Mouse (Mus musculus): ENCODE measurements around the gene Taar2.

The Taar2 gene

DNA sequence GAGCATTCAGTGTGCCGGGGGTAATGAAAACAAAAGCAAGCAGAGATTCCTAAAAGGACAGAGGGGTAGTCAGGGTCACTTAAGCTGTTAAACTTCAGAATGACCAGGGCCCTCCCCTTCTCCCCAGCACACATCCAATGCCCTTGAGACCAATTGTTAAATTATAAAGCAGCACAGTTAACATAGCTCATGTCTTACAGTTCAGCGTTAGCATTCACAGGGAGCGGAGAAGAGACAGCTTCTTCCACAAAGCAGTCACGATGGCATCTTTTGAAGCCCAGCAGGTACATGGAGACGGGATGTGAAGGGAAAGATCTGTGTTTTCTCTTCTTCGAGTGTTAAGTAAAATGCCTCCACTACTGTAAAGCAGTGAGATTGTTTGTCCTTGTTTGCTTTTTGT lies at the start of gene Taar2:
Taar2 (plus strand) TSS at position 261 of the 400 bp plus-strand sequence.
- in situ Hi-C loops (cut with MboI, MseI): no loop called here

DNA sequence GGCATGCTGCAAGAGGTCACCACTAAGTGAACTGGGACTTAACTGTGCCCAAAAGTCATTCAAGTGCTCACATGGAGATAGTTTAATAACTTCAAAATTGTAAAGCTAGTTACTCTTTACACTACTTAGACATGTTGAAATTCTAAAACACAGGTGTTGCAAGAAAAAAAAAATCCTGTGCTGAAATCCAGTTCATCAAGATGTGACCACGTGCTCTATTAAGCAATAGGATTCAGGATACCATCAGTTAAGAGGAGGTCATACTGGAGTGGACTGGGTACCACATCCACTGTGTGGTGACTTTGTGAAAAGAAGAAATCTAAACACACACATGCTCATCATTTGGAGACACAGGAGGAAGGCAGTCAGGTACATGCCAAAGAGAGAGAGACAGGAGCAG lies 45.4 kb upstream of the Taar2 start:
- in situ Hi-C loops (cut with MboI, MseI): no loop called here

DNA sequence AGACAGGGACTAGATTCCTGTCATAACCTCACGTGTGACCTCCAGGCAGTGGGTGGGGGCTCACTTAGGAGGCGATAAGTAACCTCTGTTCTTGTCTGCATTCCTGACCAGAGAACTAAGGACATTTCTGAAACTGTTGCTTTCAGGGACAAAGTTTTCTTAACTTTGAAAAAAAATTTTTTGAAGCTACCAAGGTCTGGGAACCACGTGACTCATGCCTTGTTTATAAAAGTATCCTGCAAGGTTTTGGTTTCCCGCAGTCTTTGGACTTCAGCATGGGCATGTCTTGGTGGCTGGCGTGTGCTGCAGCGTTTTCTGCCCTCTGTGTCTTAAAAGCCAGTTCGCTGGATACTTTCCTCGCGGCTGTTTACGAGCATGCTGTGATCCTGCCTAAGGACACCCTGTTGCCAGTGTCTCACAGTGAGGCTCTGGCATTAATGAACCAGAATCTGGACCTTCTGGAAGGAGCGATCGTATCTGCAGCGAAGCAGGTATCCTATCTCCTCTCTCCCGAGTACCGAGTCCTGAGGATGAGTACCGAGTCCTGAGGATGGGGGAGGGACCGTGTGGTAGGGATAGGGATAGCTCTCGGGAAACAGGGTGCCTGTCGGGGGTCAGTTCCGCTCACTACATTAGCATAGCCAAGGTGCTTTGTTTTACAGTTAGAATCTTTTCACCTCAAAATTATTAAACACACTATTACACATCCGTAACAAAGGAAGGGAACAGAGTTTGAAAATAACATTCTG lies 43.6 kb upstream of the Taar2 start, which contains the start of gene Vnn1:
Vnn1 (plus strand) TSS at position 88 of the 749 bp plus-strand sequence.
- in situ Hi-C loops (cut with MboI, MseI): no loop called here

GRCm38 (mm10) chr10:23895376-23895775 lies 43.0 kb upstream of the Taar2 start:
- in situ Hi-C loops (cut with MboI, MseI): no loop called here

- in situ Hi-C loops (cut with MboI, MseI): no loop called here
Observed at GRCm38 (mm10) chr10:23901119-23901518, 37.3 kb upstream of the Taar2 start.

DNA sequence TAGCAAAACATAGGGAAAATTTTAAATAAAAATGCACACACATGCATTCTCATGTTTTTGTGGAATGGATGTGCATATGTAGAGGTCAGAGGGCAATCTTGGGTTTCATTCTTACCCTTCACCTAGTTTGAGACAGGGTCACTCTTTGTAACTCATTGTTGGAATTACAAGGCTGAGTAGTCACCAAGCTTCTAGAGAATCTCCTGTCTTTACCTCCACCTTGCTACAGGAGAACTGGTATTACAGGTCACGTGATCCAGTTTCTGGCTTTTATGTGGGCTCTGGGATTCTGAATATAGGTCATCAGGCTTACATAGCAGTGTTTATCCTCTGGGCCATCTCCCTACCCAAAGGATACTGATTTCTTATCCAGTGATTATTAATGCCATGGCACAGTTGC lies 32.7 kb upstream of the Taar2 start:
- in situ Hi-C loops (cut with MboI, MseI): no loop called here

DNA sequence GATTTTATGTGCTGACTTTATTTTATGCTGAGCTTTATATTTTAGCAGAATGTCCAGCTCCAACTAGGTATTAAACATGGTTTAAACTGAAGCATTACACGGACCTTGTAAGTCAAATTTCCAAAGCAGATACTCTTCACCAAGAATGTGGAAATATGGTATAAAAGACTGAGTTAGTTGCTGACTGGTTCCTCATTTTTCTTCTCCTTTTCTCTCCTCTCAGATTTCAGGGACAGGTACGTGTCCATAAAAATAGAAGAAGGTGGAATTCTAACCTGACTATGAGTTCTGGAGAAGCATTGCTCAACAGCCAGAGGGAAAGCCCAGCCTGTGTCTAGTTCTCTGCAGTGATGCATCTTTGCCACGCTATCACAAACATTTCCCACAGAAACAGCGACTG lies 18.3 kb upstream of the Taar2 start, which contains the start of gene Taar1:
Taar1 (plus strand) TSS at position 301 of the 400 bp plus-strand sequence.
- in situ Hi-C loops (cut with MboI, MseI): no loop called here

DNA sequence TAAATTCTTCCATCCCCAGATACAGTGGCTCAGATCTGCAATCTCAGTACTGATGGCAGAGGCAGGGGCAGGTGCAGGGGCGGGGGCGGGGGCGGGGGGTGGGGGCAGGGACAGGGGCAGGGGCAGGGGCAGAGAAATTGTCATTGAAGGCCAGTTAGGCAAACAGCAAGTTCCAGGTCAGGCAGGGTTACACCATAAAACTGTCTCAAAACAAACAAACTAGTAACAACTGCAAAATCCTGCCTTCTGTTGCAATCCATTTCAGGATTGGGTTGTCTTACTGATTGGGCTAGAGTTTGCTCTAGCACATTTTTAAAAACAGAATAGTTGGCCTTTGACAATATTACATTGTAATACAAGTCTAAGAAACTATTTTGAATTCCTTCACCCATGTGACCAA lies 15.9 kb upstream of the Taar2 start:
- in situ Hi-C loops (cut with MboI, MseI): no loop called here

GRCm38 (mm10) chr10:23923941-23924340 lies 14.4 kb upstream of the Taar2 start:
- in situ Hi-C loops (cut with MboI, MseI): no loop called here

- in situ Hi-C loops (cut with MboI, MseI): no loop called here
Observed at GRCm38 (mm10) chr10:23937613-23938012, 759 bp upstream of the Taar2 start.

DNA sequence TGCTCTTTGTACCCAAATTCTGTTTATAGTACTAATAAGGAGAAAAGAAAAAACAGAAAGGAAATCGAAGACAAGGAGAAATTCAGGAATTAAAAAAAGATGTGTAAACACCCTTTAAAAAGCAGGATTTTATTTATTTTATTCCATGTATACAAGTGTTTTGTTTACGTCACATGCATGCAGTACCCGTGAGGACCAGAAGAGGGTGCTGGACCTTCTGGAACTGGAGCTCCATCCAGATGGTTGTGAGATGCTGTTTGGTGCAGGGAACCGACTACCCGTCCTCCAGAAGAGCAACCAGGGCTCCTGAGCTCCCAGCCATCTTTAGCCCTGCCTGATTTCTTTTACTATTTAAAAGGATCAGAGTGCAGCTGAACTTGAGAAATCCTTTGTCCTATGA lies 4.1 kb downstream of the Taar2 start:
- in situ Hi-C loops (cut with MboI, MseI): no loop called here

DNA sequence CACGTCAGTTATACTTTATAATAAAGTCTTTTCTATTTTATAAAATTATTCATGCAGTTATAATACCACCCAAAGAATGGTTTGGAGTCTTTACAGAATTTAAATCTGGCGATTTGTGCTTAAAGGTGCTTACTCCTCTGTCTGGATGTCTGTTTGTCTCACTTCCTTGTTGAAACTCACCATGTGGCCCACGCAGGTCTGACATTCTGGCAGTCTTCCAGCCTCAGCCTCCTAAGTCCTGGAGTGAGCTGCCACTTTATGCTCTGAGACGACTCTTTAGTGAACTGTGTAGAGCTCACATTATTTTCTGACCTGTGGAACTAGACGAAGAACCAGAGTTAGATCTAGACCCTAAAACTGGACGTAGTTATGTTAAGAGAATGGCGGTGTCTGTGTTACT lies 9.7 kb downstream of the Taar2 start:
- in situ Hi-C loops (cut with MboI, MseI): no loop called here

GRCm38 (mm10) chr10:23949508-23950005 lies 11.2 kb downstream of the Taar2 start, which contains the start of gene Taar3:
Gene Taar3, plus strand, starts transcription at chr10:23949558.
- in situ Hi-C loops (cut with MboI, MseI): no loop called here

DNA sequence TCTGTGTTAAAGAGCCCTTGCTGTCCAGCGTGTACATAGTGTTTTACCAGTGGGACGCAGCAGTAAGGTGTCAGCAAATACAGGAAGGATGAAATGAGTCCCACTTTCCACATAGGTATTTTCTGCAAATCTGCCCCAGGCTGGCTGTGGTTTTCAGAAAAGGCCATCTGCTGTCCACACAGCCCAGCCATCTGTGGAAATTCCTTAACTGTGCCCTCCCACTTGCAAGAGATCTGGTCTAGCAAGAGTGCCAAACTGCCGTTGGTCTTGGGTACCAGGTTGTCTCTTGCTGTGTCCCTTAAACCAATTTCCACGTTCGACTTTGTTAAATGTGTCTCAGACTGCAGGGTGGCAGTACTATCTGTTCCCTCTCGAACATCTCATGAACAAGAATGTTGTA lies 13.3 kb downstream of the Taar2 start:
- in situ Hi-C loops (cut with MboI, MseI): no loop called here

GRCm38 (mm10) chr10:23959071-23959470 lies 20.7 kb downstream of the Taar2 start:
- in situ Hi-C loops (cut with MboI, MseI): no loop called here

- in situ Hi-C loops (cut with MboI, MseI): loop anchor here in 1 of 2 experiments (10.0 kb wide), 1 partner anchor 586 kb away; no protein-coding TSS in a partner anchor
Observed at GRCm38 (mm10) chr10:23960444-23960915, 22.1 kb downstream of the Taar2 start, which contains the start of gene Taar4. Gene Taar4, plus strand, starts transcription at chr10:23960494.

DNA sequence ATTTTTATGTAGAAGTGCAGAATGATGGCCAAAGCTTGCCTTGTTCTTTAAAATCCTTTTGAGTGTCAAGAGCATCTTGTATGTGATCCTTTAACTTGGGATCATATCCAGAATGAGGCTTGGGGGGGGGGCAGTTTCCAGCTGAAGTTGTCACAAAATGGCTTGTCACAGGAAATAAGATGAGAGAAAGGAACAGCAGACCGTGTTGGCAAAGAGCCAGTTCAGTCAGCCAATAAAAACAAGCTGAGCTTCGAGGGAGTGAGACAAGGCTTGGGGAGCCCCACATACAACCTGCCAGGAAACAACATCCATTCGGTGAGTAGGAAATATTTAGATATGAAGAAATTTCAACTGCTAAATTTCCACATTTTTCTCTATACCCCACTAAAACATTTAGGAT lies 25.1 kb downstream of the Taar2 start:
- in situ Hi-C loops (cut with MboI, MseI): loop anchor here in 1 of 2 experiments (10.0 kb wide), 1 partner anchor 589 kb away; no protein-coding TSS in a partner anchor

DNA sequence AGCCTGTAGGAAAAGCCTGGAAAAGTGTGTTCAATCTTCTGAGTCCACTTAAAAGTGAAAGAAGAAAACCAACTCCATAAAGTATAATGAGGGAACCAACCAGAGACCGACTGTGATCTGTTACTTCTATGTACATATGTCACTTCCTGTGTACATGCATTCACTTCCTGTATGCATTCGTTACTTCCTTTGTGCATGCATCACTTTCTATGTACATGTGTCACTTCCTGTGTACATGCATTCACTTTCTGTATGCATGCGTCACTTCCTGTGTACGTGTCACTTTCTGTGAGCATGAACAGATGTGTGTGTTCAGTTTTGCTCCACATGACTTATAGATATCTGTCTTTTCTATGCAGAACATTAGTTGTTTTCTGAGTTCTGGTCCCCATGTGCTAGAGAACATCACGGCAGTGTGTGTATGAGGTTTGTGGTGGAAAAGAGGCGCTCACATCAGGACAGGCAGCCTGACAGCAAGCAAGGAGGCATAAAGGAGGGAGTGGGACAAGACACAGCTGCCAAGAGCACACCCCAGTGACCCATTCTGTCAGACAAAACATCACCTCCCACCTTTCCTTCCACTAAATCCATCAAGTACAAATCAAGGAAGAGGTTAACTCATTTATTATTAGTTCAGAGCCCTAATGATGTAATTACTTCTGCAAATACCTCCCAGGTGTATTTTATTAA lies 26.7 kb downstream of the Taar2 start:
- in situ Hi-C loops (cut with MboI, MseI): loop anchor here in 1 of 2 experiments (10.0 kb wide), 1 partner anchor 590 kb away; no protein-coding TSS in a partner anchor

DNA sequence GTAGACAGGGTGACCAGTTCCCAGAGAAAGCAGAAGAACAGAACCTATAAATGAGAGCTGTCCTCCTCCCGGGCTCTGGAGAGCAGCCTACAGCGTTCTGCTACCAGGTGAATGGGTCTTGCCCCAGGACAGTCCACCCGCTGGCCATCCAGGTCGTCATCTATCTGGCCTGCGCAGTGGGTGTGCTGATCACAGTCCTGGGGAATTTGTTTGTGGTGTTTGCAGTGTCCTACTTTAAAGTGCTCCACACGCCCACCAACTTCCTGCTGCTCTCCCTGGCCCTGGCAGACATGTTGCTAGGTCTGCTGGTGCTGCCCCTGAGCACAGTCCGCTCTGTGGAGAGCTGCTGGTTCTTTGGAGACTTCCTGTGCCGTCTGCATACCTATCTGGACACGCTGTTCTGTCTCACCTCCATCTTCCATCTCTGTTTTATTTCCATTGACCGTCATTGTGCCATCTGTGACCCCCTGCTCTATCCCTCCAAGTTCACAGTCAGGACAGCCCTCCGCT lies 32.3 kb downstream of the Taar2 start, which contains the start of gene Taar5:
Taar5 (plus strand) TSS at position 51 of the 510 bp plus-strand sequence.
- in situ Hi-C loops (cut with MboI, MseI): no loop called here

GRCm38 (mm10) chr10:23971256-23971655 lies 32.9 kb downstream of the Taar2 start:
- in situ Hi-C loops (cut with MboI, MseI): no loop called here

GRCm38 (mm10) chr10:23977958-23978357 lies 39.6 kb downstream of the Taar2 start:
- in situ Hi-C loops (cut with MboI, MseI): no loop called here
